Mouse (Mus musculus) neutrophil, adult 5-6 weeks (primary cell): ENCODE data around the gene Igf1r. TPM values are rescaled to one million over a fixed set of nuclear protein-coding genes. Genes with fewer than 3 reads are reported as not detected.
A peak's percentile ranks its signal among the peaks of the same experiment; 100 is the strongest.

Experiments used
- ATAC-seq: fragments of 151-379, 151-347 bp; 2 replicates; pipeline ENCODE4 v1.8.0; 2017; ENCODE audit warnings: mild to moderate bottlenecking, moderate TSS enrichment; ENCODE audit not compliant: insufficient number of reproducible peaks, poor library complexity, low FRiP score, severe bottlenecking; ENCODE audit errors: extremely low read depth
- total RNA-seq: library from RNA; stranded (forward); fragments of 200-1000 nt; gene quantifications from 2 replicates; pipeline ENCODE4 v1.2.3, GENCODE M21; 2017

The Igf1r gene
- total RNA-seq, 1 experiment from 2014 or later, result 86.8 TPM

DNA sequence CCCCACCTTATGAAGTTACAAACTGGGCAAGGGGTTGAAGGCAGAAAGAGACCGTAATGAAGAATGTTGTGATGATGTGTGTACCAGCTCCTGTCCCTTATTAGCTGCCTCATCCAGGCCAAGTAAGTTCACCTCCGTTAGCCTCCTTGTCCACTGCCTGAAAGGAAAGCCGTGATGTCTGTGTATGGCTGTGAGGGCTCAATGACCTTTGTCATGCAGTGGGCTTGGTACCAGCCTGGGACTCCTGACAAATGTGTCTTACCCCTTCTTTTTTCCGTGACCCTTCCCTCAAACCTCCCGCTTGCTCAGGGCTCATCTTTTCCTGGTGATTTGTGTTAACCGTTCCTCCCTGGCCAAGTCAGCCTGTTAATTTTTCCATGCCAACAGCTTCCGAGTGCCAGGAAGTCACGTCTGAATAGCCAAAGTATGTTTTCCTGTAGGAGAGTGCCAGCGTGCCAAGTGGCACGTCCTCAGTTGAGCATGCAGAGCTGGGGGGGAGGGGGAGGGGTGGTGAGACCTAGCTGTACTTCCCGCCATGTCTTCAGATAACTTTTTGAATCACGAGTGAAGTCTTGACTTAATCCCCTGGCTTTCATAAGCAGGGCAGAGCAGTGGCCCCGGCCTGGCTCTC, 178.4 kb downstream of the Igf1r start:
- ATAC-seq, result no peak

DNA sequence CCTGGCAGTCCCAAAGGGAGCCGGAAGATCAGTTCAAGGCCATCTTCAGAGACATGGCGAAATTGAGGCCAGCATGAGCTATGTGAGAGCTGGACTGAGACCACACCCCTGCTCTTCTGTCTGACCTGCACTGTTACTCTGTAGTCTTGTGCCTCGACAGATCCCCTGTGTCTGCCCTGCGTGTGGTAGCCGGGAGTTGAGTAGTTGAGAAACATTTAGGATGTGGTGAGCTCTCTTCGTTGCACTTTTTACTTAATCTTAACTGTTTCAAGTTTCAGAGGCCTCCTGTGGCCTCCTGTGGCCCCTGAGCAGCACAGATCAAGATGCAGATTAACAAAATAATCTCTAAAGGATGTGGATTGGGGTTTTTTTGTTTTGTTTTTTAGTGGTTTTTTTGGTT, 181.1 kb downstream of the Igf1r start:
- ATAC-seq, result no peak

DNA sequence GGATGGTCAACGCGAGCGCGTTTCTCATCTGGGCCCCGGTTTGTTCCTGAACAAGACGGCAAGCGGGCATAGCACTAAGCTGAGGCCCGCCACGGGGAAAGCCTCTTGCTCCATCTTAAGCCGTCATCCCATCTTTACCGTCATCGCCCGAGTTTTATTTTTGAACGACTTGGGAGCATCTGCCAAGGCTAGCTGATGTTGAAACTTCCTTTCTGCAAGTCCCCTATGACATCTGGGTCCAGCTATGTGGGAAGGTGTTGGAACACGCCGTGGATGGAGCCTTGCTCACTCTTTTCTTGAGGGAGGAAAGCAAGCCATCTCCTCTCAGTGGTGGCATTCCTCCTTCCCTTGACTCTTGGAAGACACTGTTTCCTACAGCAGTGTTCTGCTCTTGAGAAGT, 182.3 kb downstream of the Igf1r start:
- no peak for ATAC-seq

DNA sequence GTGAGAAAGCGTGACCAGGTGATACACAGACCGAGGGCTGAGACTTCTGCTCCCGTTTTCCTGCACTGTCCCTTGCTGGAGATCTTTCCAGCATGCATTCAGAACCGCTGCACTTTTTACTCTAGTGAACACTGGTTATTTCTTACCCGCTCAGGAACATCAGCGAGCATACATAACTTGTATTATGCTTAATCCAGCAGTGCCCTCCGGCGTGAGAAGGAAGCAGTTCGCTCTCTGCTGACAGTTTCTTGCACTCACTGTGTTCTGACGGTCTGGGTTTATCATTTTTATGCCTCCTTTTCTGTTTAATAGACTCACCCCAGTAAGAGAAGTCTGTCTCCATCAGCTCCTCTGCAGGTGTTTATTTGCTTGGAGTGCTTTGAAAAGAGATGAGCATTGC, 183.4 kb downstream of the Igf1r start:
- no peak for ATAC-seq

DNA sequence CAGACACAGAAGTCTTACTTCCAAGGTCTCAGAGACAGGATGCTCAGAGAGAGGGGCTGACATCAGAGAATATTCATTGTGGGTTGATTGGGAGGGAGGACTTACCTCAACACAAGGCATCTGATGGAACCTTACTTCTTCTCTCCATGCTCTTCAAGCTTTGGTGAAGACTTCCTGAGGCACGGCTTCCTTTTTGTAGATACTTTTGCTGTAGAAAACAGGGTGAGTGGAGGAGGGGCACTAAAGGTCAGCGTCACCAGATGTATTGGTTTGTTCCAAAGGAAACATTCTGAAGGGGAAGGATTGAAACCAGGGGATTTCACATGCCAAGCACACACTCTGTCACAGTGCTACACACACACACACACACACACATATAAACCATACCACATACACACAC, 186.8 kb downstream of the Igf1r start:
- no peak for ATAC-seq

DNA sequence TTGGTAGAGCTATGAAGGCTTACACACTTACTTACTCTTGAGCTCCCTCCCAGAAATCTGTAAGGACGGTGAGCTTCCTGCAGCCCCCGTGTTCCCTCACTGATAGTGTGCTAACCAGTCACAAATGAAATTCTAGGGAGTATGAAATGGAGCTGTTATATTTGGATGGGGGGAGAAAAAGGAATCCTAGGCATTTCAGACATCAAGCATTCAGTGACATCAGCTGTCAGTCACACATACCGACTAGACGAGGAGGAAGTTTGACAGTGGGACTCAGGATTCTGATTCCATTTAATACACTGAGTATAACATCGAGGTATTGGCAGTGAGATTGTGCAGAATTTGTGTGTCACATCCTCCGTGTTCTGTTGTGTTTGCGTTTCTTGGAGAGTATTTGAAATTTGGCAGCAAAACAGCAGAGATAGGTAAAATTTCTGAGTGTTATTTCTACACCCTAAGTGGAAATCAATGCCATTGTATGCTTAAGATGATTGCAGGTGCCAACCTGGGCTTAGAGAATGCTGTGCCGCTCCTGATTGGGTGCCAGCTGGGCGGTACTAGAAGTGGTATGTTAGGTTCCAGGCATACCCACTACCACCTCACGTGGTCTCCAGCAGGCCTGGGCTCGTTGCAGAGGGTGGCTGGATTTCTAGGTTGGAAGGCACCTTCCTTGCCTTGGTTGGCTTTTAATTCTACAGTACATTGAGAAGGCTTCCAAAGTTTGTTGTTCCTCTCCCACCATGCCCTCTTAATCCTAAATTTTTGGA, 187.6 kb downstream of the Igf1r start:
- ATAC-seq, result no peak

DNA sequence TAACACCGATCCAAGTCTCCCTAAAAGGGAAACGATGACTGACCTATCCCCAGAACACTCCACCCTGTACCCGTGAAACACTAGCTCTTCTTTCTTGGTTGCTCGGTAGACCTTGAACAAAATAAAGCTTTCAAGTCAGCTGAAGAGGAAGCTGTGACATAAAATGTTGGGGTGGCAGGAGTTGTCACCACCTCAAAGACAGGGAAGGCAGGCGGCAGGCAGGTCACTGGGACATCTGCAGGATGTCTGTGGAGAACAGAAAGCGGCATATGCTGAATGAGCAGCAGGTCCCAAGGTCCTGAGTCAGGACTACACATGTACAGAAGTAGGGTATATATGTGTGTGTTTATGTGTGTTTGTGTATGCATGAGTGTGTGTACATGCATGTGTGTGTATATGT, 191.6 kb downstream of the Igf1r start:
- ATAC-seq, result no peak

DNA sequence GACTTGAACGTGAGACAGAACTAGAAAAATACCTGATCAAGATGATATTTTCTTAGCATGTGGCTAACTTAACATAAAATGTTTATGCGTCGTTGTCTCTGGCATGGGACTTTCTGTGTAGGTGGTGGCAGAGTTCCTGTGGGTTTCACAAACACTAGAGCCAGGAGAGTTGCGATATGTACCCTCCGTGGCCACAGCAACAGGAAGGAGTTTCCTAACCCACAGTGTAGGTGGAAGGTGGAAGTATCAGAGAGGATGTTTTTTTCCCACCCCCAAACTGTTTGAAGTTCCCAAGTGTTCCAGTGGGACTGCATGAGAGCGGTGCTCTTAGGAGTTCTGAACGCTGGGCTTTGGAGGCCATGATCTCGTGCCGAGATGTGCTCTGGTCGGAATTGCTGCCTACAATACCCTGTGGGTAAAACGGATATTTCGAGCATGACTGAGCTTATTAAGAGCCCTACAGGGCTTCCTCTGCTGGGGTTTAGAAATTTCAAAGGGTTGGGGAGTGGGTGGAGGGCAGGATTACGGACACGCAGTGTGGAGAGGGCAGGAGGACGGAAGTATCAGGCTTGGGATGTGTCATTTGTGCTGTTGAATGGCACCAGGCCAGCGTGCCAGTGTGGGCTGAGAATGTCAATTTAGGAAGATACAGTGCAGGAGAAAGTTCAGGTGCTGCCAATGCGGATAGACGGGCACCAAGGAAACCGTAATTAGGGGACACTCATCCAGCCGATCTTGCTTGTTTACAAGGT, 195.8 kb downstream of the Igf1r start:
- ATAC-seq, result peak; percentile 45

DNA sequence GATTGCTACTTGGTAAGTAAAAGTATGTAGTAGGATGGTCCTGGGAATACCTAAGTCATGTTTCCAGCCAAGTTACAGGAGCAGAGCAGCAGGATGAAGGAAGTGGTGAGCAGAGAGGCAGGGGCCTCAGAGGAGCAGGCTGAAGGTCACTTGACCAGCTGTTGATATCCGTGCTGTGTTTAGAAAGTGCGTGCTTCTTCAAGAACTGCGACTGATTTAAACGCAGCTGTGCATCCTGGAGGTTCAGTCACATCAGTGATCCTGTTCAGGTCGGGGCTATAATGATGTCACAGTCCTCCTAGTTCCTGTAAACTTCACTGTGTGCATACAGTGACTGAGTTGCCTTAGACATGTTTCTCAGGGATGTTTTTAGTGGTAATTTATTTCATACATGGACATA, 199.3 kb downstream of the Igf1r start:
- ATAC-seq, result no peak

DNA sequence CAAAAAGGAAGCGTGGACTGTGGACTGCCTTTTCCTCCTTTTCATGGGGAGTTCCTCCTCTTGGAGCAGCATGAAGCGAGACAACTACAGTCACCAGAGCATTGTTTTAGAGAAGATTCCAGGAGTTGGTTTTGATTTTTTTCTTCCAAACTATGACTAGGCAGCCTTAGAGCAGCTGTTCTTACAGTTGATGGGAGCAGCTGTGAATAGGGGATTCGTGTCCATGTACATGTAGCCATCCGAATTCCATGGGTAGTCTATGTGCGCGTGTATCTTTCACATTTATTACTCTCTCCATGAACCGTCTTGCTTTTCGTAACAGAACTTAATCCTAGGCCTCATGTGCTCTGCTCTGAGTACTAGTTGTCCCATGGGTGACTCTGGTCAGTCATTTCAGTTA, 199.8 kb downstream of the Igf1r start:
- ATAC-seq, result no peak

DNA sequence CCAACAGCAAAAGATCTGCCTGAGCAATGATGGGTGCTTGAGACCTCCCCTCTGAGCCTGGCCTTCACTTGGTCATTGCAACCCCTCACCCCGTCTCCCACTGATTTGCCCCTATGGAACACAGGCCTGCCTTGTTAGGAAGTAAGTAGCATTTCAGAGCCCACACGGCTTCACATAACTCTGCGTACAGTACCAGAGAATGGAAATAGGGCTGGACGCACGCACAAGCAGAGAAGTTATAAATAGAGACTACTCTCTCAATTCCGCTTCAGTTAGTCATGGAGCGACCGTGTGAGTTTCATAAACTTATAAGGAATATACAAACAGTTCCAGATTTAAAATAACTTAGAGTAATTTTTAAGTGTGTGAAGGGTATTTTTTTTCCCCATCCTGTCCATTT, 200.6 kb downstream of the Igf1r start:
- no peak for ATAC-seq

DNA sequence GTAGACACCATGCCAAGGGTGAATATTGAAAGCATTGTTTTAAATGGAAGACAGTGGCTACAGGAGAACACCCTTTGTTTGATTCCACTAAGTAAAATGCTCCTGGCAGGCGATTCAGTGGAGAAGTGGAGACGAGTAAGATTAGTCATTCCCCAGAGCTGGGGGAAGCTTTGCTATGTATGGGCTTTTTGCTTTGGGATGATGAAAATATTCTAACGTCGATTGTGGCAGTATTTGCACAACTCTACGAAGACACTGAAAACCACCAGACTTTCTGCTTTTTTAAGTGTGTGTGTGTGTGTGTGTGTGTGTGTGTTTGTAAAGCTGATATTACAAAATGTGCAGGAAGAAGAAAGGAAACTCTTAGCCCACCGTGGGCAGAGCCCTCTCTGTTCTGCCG, 202.0 kb downstream of the Igf1r start:
- ATAC-seq, result no peak

DNA sequence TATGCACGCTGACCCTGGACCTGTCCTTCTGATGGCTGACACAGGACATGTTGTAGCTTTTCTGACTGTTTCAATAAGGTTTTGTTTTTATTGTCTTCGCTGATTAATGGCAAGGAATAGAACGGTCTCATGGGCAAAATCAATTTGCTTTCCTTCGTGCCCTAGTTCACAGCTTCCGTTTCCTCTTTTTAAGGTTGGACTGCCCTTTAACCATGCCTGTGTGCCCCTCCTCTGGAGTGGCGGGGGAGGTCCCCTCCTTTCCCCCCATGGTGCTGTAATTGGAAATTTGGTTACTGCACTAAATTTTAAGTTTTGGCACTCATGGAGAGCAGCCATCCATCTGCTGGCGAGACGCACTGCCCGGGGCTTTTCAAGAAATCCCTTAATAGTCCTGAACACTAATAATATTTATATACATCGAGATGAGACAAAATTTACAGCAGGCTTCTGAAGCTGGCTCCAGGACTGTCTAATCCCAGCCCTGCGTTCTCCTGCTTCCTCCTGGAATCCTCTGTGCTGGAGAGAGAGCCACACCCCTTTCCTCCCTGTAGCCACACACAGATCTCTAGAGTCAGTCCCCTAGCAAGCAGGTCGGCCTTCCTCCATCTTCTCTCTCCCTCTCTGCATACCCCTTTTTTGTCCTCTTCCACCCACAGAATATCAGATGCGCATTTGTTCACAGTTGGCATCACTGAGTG, 207.6 kb downstream of the Igf1r start:
- no peak for ATAC-seq

DNA sequence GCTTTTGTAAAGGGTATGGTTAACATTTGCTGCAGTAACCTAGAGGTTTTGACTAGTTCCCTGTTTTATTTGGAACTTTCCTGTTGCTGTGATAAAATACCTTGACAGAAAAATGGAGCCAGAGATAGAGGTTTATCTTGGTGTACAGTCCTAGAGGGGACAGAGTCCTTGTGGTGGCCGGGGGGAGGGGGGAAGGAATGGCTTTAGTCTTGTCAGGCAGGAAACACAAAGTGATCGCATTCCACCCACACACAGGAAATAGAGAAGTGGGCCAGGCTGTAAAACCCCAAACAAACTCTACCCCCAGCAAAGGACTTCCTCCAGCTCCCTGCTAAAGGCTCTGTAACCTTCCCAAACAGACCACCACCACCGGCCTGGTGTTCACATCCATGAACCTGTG, 211.4 kb downstream of the Igf1r start:
- no peak for ATAC-seq

DNA sequence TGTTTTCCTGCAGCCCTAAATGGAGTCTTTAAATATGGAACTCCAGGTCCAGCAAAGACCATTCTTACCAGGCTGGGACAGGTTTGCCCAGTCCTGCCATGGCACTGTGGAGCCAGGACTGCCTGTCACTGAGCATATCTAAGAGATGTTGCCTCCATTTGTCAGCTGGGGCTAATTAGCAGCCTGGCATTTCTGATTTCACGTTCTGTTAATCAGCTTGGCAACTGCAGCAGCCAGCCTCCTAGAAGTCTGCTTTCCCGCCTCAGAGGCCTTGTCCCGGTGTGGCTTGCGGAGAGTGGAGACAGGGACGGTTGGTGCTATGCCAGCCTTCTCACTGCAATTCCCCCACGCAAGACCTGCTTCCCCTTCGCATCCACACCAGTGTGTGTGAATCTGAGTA, 220.1 kb downstream of the Igf1r start:
- no peak for ATAC-seq

DNA sequence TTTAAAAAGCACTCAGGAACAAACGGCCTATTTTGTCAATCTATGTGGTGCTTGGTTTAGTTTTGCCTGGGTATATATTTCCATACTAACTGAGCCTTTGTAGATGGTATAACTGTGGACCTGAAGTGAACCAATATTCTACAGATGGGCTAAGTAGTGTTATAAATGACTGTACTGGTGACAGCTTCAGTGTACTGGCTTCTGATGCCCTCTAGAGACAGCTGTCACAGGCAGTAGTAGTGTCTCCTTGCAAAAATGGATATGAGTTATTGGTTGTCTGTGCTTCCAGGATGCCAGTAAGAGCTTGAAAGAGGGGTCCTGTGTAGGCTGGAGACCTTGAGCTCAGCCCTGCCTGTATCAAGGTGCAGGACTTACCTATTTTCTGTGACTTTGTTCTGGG, 227.0 kb downstream of the Igf1r start:
- ATAC-seq, result no peak

DNA sequence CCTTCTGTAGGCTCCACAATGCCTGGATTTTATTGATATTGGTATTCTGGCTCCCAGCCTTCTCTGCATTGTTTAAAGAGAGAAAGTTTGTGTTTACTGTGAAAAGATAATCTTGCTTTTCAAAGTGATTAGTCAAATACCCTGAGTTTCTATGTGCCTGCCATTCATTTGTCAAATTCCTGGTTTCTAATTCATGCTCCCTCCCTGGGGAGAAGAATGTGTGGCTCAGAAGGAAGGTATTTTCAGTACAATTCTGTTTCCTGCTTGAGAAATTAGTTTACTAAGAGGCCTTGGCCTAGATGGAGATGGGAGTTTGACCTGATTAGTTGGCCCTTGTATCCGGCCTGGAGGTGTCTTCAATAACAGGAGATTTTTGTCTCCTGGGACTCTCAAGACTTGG, 228.5 kb downstream of the Igf1r start:
- no peak for ATAC-seq

DNA sequence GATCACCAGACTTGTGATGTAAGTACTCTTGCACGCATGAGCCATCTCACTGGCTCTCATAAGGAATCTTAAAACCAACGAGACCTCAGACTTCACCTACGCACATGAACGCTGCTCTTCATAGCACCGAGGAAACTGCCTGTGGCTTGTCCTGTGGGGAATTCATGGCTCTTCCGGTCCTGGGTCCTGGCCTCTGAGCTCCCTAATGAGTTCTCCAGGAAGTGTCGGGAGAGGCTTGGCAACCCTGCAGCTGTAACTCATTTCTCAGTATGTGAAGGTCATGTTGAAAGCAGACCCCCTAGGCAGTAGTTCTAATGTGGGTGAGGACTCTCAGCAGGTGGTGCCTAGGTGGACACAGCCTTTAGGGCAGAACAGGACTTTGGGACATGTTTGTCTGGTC, 229.4 kb downstream of the Igf1r start:
- ATAC-seq, result no peak

DNA sequence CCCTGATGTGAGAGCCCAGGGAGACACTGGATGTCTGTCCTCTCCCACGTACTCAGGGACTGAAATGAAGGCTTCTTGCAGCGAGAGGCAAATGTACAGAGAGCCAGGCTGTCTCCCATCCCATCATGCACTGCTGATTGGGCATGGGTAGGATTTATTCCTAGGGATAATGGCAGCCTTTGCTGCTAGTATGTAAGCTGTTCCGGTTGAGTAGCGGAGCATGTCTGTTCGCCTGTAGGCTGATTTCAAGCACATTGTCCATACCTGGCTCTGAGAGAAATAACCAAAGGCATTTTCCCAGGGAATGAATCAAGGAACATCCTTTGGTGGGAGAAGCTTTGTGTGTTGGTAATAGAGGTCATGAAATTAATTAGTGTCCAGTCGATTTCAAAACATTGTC, 230.1 kb downstream of the Igf1r start:
- no peak for ATAC-seq

DNA sequence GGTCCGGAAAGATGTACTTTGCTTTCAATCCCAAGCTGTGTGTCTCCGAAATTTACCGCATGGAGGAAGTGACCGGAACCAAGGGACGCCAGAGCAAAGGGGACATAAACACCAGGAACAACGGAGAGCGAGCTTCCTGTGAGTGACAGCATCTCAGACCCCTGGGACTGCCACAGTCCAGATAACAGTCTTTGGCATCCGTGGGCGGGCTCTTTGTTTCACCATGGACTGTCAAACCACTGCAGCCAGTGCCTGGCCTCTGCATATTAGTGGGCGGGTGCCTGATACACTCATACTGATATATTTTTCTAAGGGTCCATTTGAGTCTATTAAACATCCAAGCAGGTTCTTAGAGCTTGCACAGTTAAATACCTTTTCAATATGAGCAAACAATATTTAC, 230.8 kb downstream of the Igf1r start:
- no peak for ATAC-seq
